ENCODE assay signal across 30 mouse cellular contexts in the genomic region with DNA sequence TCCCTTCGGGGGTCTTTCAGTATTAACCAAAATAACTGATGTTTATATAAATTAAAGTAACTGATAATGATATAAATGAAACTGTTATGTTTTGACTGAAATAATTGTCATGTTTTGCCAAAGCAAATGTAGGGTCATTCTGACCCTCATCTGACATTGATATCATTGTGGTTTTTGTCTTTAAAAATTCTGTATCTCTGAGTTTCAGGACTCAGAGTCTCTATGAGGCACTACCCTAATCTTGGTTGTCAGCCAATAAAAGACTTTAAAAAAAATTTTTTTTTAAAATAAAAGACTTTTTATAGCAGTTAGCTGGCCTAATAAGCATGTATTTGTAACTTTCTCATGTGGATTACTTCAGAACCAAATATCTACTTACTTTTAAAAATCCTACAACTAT. TPM values are rescaled to one million over a fixed set of nuclear protein-coding genes. Genes with fewer than 3 reads are reported as not detected.
DNase-seq lines count a peak whose midpoint lies in the region; ATAC-seq and TF ChIP-seq lines count a peak whose summit lies in the region.
"Had no signal": no experiment of that assay in that cellular context is flagged by ENCODE, and none has a peak within 500 bp of the region (broad histone marks: within the 10 kb centered on the region; RNA-seq: fewer than 3 reads in every experiment).

No protein-coding gene starts in this region.

- no peak for TF ChIP-seq POLR2A in MEL (IDR thresholded peaks at IDR 0.05; ENCODE audit: control insufficient read depth in 1 of 2, insufficient read depth in 1 of 2, low read depth in 1 of 2, low read length in 2 of 2, poor library complexity in 1 of 2)

- H3K4me1 ChIP-seq in heart, postnatal 0 days (ENCODE audit: control insufficient read depth, insufficient read depth) = no peaks in the 10 kb centered on the region
- no peaks in the 10 kb centered on the region; a peak in 1 of 4 replicates for H3K4me1 ChIP-seq in MEL (ENCODE audit: control insufficient read depth in 1 of 2, insufficient read depth in 2 of 2, low read length in 2 of 2)
- H3K4me1 ChIP-seq: embryonic facial prominence, embryonic 13.5 days; embryonic facial prominence, embryonic 15.5 days; forebrain, embryonic 10.5 days; forebrain, embryonic 12.5 days had no signal

- H3K4me2 ChIP-seq in heart, postnatal 0 days (ENCODE audit: low read depth, low read length) = no peak overlapping the region
- H3K4me2 ChIP-seq: embryonic facial prominence, embryonic 13.5 days; embryonic facial prominence, embryonic 15.5 days; forebrain, embryonic 12.5 days had no signal

- H3K9me3 ChIP-seq in heart, postnatal 0 days (replicated peaks; ENCODE audit: control insufficient read depth, low read length) = peaks cover 7% of the 10 kb centered on the region; the same call in 1 of the 2 replicates
- no peaks in the 10 kb centered on the region for H3K9me3 ChIP-seq in MEL (replicated peaks; ENCODE audit: insufficient read depth, low read length)
- H3K9me3 ChIP-seq: embryonic facial prominence, embryonic 13.5 days; forebrain, embryonic 10.5 days; forebrain, embryonic 12.5 days had no signal

- no peak for TF ChIP-seq CTCF in heart, postnatal 0 days (IDR thresholded peaks at IDR 0.05; ENCODE audit: low read depth)
- no peak for TF ChIP-seq CTCF in MEL (IDR thresholded peaks at IDR 0.05 in 2 of 3, conservative IDR thresholded peaks at IDR 0.05 in 1 of 3; ENCODE audit: control insufficient read depth in 1 of 3, insufficient read depth in 1 of 3, low read depth in 2 of 3, low read length in 3 of 3, poor library complexity in 1 of 3, severe bottlenecking in 1 of 3)

- TF ChIP-seq EP300 in heart, postnatal 0 days (IDR thresholded peaks at IDR 0.05; ENCODE audit: low read depth) = no peak
- peak; percentile 47; a peak in 2 of 4 replicates for TF ChIP-seq EP300 in MEL (IDR thresholded peaks at IDR 0.05; ENCODE audit: low read depth in 1 of 2, low read length in 2 of 2)

- no peak overlapping the region for H3K4me3 ChIP-seq in heart, postnatal 0 days (ENCODE audit: low read depth, low read length)
- no peak overlapping the region for H3K4me3 ChIP-seq in MEL (ENCODE audit: control insufficient read depth in 1 of 2, insufficient read depth in 1 of 2, low read depth in 2 of 2, low read length in 2 of 2)
- H3K4me3 ChIP-seq: embryonic facial prominence, embryonic 13.5 days; embryonic facial prominence, embryonic 15.5 days; erythroblast, embryonic 14.5 days; forebrain, embryonic 10.5 days; forebrain, embryonic 12.5 days had no signal

- no peak for TF ChIP-seq RAD21 in MEL (IDR thresholded peaks at IDR 0.05; ENCODE audit: low read depth, low read length)

- peaks cover 25% of the 10 kb centered on the region for H3K36me3 ChIP-seq in heart, postnatal 0 days (replicated peaks; ENCODE audit: control insufficient read depth, insufficient read depth, low read length)
- peaks cover 0 to 7% of the 10 kb centered on the region in 2 experiments; a peak in 3 of 4 replicates for H3K36me3 ChIP-seq in MEL (ENCODE audit: control insufficient read depth in 1 of 2, insufficient read depth in 2 of 2, low read length in 2 of 2)

- no peaks in the 10 kb centered on the region for H3K79me2 ChIP-seq in MEL (ENCODE audit: control insufficient read depth, insufficient read depth, low read length, poor library complexity)

- H3K27me3 ChIP-seq in heart, postnatal 0 days (ENCODE audit: control insufficient read depth, insufficient read depth, low read length) = no peaks in the 10 kb centered on the region
- no peaks in the 10 kb centered on the region for H3K27me3 ChIP-seq in MEL (ENCODE audit: control insufficient read depth in 1 of 2, insufficient read depth in 2 of 2, low read length in 2 of 2)
- H3K27me3 ChIP-seq: embryonic facial prominence, embryonic 13.5 days; embryonic facial prominence, embryonic 15.5 days; forebrain, embryonic 12.5 days had no signal

- H3K9ac ChIP-seq in heart, postnatal 0 days (replicated peaks; ENCODE audit: low read depth, low read length) = no peak overlapping the region
- no peak overlapping the region for H3K9ac ChIP-seq in MEL (ENCODE audit: control insufficient read depth, low read depth, low read length, poor library complexity, severe bottlenecking)
- H3K9ac ChIP-seq: embryonic facial prominence, embryonic 13.5 days; embryonic facial prominence, embryonic 15.5 days; forebrain, embryonic 12.5 days had no signal

- WGBS in heart, postnatal 0 days = 87% methylated on average over 1 of the region's 1 CpGs

- ATAC-seq in heart, postnatal 0 days (ENCODE audit: insufficient read depth, low read depth) = no peak
- peak; percentile 65 for ATAC-seq in megakaryocyte-erythroid progenitor cell, adult 5-6 weeks (replicated peaks; ENCODE audit: low FRiP score, low TSS enrichment, poor library complexity, severe bottlenecking)
- ATAC-seq: forebrain, embryonic 14.5 days; forebrain, embryonic 16.5 days had no signal

- no peak for DNase-seq in heart, postnatal 0 days (ENCODE audit: low spot score)
- DNase-seq in heart, adult 18-20 months = no peak
- DNase-seq in MEL (ENCODE audit: low read depth, low spot score) = no peak
- DNase-seq in Muller cell, postnatal 12 days (ENCODE audit: inconsistent ontology term) = peak; percentile 36
- no peak for DNase-seq in gastrocnemius, postnatal 10 days
- no peak for DNase-seq in spleen, postnatal 10 days (ENCODE audit: low spot score in 2 of 2)
- DNase-seq: adrenal gland, adult 2 months; adrenal gland, postnatal 10 days; adrenal gland, postnatal 25 days; cerebellum, adult 11 months; cerebellum, adult 18-20 months; cerebellum, adult 8-10 months; cerebellum, adult 9-11 months; cerebellum, postnatal 14 days; cerebellum, postnatal 36 days; embryo, embryonic 11 days had no signal

- peak overlapping the region; percentile 51 for H3K27ac ChIP-seq in heart, postnatal 0 days (ENCODE audit: low read depth)
- H3K27ac ChIP-seq in MEL (ENCODE audit: control insufficient read depth, low read depth, low read length) = no peak overlapping the region
- H3K27ac ChIP-seq: embryonic facial prominence, embryonic 13.5 days; embryonic facial prominence, embryonic 15.5 days; forebrain, embryonic 10.5 days; forebrain, embryonic 12.5 days had no signal

TF ChIP-seq in MEL, 35 proteins besides CTCF, POLR2A, EP300 and RAD21:
- TF ChIP-seq ZKSCAN1 (IDR thresholded peaks at IDR 0.05; ENCODE audit: low read depth, low read length) (no peak), ZNF384 (IDR thresholded peaks at IDR 0.05; ENCODE audit: low read depth, low read length) (0 out of 2 replicates have a peak, but pooled peaks have one; percentile 15), TCF12 (IDR thresholded peaks at IDR 0.05; ENCODE audit: low read depth, low read length) (peak; percentile 32; the same call in 1 of the 2 replicates)
TF ChIP-seq in MEL: peak in this region for 2.

RNA-seq across cellular contexts. Expression of a gene that starts 20.8 kb away (rescaled TPM):
- 21.3 and 39.8 TPM in 2 replicates for total RNA-seq in heart, postnatal 0 days (2014; rRNA removed; ENCODE audit: low replicate concordance)
- polyA plus RNA-seq in heart, postnatal 0 days (2015; fragmentation: Nextera tagmentation; extraction: Ambion mirVana) = 23.8 and 29.9 TPM in 2 replicates
- total RNA-seq in heart, adult 18-20 months (2021) = 10 to 100 TPM; 19.3 to 20.1 TPM
- 2.7 and 4.4 TPM in 2 replicates for total RNA-seq in MEL (2012; rRNA removed)
- 1 to 10 TPM in 1 of 2 experiments, not detected in 1; 2.7 TPM for polyA plus RNA-seq in MEL (2012; ENCODE audit: insufficient read depth in 1 of 2, insufficient read length in 2 of 2, low read depth in 1 of 2, low replicate concordance in 2 of 2, missing spikeins in 1 of 2)
- total RNA-seq in megakaryocyte-erythroid progenitor cell, adult 5-6 weeks (2014; fragmentation: Nextera tagmentation) = 7.7 and 18.7 TPM in 2 replicates
- total RNA-seq in megakaryocyte-erythroid progenitor cell, adult 5-6 weeks (2017) = 2.6 and 8.6 TPM in 2 replicates
- 10 to 100 TPM; 10.2 to 12.5 TPM for total RNA-seq in gastrocnemius, postnatal 10 days (2021)

RNA-seq across cellular contexts. Expression of a gene that starts 28.0 kb away (rescaled TPM):
- total RNA-seq in heart, postnatal 0 days (2014; rRNA removed; ENCODE audit: low replicate concordance) = 21.8 and 31.7 TPM in 2 replicates
- 19.9 and 22.4 TPM in 2 replicates for polyA plus RNA-seq in heart, postnatal 0 days (2015; fragmentation: Nextera tagmentation; extraction: Ambion mirVana)
- total RNA-seq in heart, adult 18-20 months (2021) = 10 to 100 TPM; 21.6 to 27.4 TPM
- 3.4 TPM in 2 replicates for total RNA-seq in MEL (2012; rRNA removed)
- 1 to 10 TPM in 1 of 2 experiments, not detected in 1; 5.7 TPM for polyA plus RNA-seq in MEL (2012; ENCODE audit: insufficient read depth in 1 of 2, insufficient read length in 2 of 2, low read depth in 1 of 2, low replicate concordance in 2 of 2, missing spikeins in 1 of 2)
- 15.1 and 18.6 TPM in 2 replicates for total RNA-seq in megakaryocyte-erythroid progenitor cell, adult 5-6 weeks (2014; fragmentation: Nextera tagmentation)
- total RNA-seq in megakaryocyte-erythroid progenitor cell, adult 5-6 weeks (2017) = 25.2 and 28.4 TPM in 2 replicates
- 10 to 100 TPM in 1 of 2 experiments, 1 to 10 TPM in 1; 7.5 to 13.5 TPM for total RNA-seq in gastrocnemius, postnatal 10 days (2021)

RNA-seq across cellular contexts. Expression of a gene that starts 37.7 kb away (rescaled TPM):
- not detected in 2 replicates for total RNA-seq in heart, postnatal 0 days (2014; rRNA removed; ENCODE audit: low replicate concordance)
- not detected in 2 replicates for polyA plus RNA-seq in heart, postnatal 0 days (2015; fragmentation: Nextera tagmentation; extraction: Ambion mirVana)
- not detected for total RNA-seq in heart, adult 18-20 months (2021)
- total RNA-seq in MEL (2012; rRNA removed) = not detected in 2 replicates
- polyA plus RNA-seq in MEL (2012; ENCODE audit: insufficient read depth in 1 of 2, insufficient read length in 2 of 2, low read depth in 1 of 2, low replicate concordance in 2 of 2, missing spikeins in 1 of 2) = not detected
- not detected in 2 replicates for total RNA-seq in megakaryocyte-erythroid progenitor cell, adult 5-6 weeks (2014; fragmentation: Nextera tagmentation)
- not detected in 2 replicates for total RNA-seq in megakaryocyte-erythroid progenitor cell, adult 5-6 weeks (2017)
- total RNA-seq in gastrocnemius, postnatal 10 days (2021) = not detected
- total RNA-seq: adrenal gland, adult 2 months; adrenal gland, postnatal 10 days; adrenal gland, postnatal 25 days; adrenal gland, postnatal 4 days; common myeloid progenitor, adult 5-6 weeks; ES-E14 had no signal
- polyA plus RNA-seq: adrenal gland, adult 2 months; brain, embryonic 14.5 days; C2C12; embryonic facial prominence, embryonic 11.5 days; embryonic facial prominence, embryonic 13.5 days; embryonic facial prominence, embryonic 15.5 days; erythroblast, embryonic 14.5 days; forebrain, embryonic 10.5 days; forebrain, embryonic 12.5 days; forebrain, embryonic 14.5 days; forebrain, embryonic 16.5 days had no signal
